Mouse (Mus musculus): Measurements from ENCODE around the gene Oas3. TPM values are rescaled to one million over a fixed set of nuclear protein-coding genes. Genes with fewer than 3 reads are reported as not detected.

The Oas3 gene
- polyA plus RNA-seq (2014; fragmentation: Illumina TruSeq; extraction: RNeasy Lipid Tissue Mini Kit (QIAGEN cat#74804); ENCODE audit: insufficient read depth, low read depth, low replicate concordance), result 1.0 TPM

DNA sequence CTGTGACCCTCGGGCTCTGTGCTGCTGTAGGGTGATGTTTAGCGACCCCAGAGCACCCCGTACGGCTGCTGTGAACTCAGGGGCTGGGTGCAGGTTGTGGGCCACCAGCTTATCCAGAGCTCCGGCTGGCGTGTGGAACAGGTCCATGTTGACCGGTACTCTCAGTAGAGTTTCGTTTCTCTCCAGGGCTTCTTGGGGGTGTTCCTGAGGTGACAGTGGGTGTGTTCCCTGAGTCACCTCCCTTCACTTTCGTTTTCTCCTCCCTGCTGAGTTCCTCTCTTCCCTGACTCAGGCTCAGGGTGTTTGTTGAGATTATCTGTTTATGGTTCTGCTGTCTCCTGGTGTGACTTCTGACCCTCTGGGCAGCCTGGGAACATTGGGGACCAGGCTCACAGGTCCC lies at the start of gene Oas3:
TSS of gene Oas3 (minus strand) at position 184 of the 400 bp plus-strand sequence.

DNA sequence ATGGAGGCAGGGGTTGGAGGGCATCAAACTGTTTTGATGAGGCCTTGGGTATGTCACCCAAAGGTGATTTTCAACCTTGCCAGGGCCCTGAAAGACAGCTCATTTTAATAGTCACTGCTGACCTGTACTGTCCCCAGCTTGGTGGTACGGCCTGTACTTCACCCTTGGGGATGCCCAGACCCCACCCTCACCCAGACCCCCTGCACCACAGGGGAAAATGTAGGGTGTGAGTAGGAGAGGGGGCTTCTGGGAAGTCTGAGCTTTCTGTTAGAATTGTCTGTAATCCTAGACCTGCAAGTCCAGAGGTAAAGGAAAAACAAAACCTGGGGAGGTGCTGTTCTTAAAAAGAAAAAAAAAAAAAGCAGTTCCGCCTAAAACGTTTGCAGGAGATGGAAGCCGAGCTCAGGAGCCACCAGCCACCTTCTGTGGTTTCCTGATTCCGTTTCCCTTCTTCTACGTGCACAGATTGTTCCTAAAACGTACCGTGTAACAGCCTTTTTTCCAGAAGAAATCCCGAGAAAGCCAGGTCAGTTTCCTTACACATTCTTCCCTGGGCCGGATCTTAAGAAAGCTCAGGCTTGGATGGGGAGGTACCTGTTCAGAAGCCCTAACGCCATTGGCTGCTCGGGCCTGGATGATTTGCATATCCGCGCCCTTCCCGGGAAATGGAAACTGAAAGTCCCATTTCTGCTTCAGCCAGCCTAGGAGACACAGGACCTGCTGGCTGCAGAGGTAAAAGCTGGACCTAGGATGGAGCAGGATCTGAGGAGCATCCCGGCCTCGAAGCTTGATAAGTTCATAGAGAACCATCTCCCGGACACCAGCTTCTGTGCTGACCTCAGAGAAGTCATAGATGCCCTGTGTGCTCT lies 34.7 kb upstream of the Oas3 start, which contains the start of gene Oas1c:
TSS of gene Oas1c (minus strand) at position 564 of the 869 bp plus-strand sequence.

DNA sequence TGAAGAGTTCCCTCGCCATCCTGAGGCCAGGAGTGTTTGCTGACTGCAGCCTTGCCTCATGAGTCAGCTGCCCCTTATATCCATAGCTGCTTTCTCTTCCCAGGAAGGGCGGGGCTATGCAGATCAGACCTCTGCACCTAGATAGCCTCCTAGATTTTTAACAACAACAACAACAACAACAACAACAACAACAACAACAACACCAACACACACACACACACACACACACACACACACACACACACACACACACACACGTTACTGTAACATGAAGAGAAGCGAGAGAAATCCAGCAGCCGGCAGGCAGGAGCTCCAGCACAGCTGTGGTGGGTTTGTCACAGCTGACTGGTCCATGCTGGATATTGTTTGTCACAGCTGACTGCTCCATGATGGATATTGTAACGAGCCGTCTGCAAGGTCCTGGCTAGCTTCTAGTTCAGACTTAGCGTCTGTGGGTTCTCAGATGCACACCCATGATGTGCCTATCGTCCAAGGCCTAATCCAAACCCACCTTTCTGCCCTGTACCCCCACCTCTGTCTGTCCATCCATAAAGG lies 18.1 kb upstream of the Oas3 start, which contains the start of gene Oas1e:
TSS of gene Oas1e (minus strand) at position 51 of the 555 bp plus-strand sequence.

DNA sequence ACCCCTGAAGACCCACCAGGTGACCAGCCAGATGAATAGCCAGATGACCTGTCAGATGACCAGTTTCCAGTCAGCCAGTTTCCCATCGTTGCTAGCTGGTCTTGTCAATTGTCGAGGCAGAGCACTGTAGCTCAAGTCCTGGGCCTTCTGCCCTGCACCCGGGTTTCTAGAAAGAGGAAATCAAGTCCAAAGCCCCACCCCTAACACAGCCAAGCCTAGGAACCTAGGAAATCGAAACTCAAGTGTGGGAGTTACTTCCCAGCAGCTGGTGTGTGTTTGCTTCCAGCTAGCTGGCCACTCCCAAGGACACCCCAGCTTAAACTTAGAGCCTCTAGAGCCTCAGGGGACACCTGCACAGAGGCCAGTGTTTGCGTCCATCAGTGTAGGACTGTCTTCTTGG lies 27.8 kb downstream of the Oas3 start, which contains the start of gene Oas2:
TSS of gene Oas2 (minus strand) at position 166 of the 400 bp plus-strand sequence.

DNA sequence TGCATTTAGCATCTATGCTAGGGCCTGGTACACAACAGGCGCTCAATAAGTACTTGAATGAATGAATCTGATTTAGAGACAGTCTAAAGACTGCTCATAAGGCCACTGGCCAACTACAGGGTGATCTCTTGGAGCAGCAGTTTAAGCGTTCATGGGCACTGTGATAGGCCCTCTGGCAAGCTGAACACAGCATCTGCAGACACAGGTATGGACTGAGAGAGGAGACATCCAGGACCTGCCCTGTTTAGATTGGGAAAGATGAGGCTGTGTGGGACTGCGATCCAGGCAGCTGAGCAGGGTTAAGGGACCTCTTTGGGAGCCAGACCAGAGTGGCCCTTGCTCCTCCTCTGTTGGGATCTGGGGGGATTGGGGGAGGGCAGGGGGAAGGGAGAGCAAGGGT lies 65.6 kb downstream of the Oas3 start, which contains the start of gene Dtx1:
TSS of gene Dtx1 (minus strand) at position 101 of the 400 bp plus-strand sequence.

Other genes with a start within 250 kb of the Oas3 start
- gene Tpcn1, start 189.0 kb downstream of the Oas3 start, polyA plus RNA-seq (2014; fragmentation: Illumina TruSeq; extraction: RNeasy Lipid Tissue Mini Kit (QIAGEN cat#74804); ENCODE audit: insufficient read depth, low read depth, low replicate concordance), result 12.5 TPM
- 1.7 TPM for gene Iqcd, start 188.6 kb downstream of the Oas3 start, polyA plus RNA-seq (2014; fragmentation: Illumina TruSeq; extraction: RNeasy Lipid Tissue Mini Kit (QIAGEN cat#74804); ENCODE audit: insufficient read depth, low read depth, low replicate concordance)
- 7.6 TPM for gene Rita1, start 165.1 kb downstream of the Oas3 start, polyA plus RNA-seq (2014; fragmentation: Illumina TruSeq; extraction: RNeasy Lipid Tissue Mini Kit (QIAGEN cat#74804); ENCODE audit: insufficient read depth, low read depth, low replicate concordance)
- gene Ddx54, start 164.9 kb downstream of the Oas3 start, polyA plus RNA-seq (2014; fragmentation: Illumina TruSeq; extraction: RNeasy Lipid Tissue Mini Kit (QIAGEN cat#74804); ENCODE audit: insufficient read depth, low read depth, low replicate concordance), result 18.2 TPM
- 0.83 TPM for gene Cfap73, start 143.4 kb downstream of the Oas3 start, polyA plus RNA-seq (2014; fragmentation: Illumina TruSeq; extraction: RNeasy Lipid Tissue Mini Kit (QIAGEN cat#74804); ENCODE audit: insufficient read depth, low read depth, low replicate concordance)
- 0.45 TPM for gene Rasal1, start 128.8 kb downstream of the Oas3 start, polyA plus RNA-seq (2014; fragmentation: Illumina TruSeq; extraction: RNeasy Lipid Tissue Mini Kit (QIAGEN cat#74804); ENCODE audit: insufficient read depth, low read depth, low replicate concordance)
- 4.4 TPM for gene Dtx1, start 65.7 kb downstream of the Oas3 start, polyA plus RNA-seq (2014; fragmentation: Illumina TruSeq; extraction: RNeasy Lipid Tissue Mini Kit (QIAGEN cat#74804); ENCODE audit: insufficient read depth, low read depth, low replicate concordance)
- gene Oas2, start 27.8 kb downstream of the Oas3 start, polyA plus RNA-seq (2014; fragmentation: Illumina TruSeq; extraction: RNeasy Lipid Tissue Mini Kit (QIAGEN cat#74804); ENCODE audit: insufficient read depth, low read depth, low replicate concordance), result 2.7 TPM
- not detected for gene Oas1e, start 17.9 kb upstream of the Oas3 start, polyA plus RNA-seq (2014; fragmentation: Illumina TruSeq; extraction: RNeasy Lipid Tissue Mini Kit (QIAGEN cat#74804); ENCODE audit: insufficient read depth, low read depth, low replicate concordance)
- gene Oas1c, start 34.9 kb upstream of the Oas3 start, polyA plus RNA-seq (2014; fragmentation: Illumina TruSeq; extraction: RNeasy Lipid Tissue Mini Kit (QIAGEN cat#74804); ENCODE audit: insufficient read depth, low read depth, low replicate concordance), result 3.5 TPM
- not detected for gene Oas1f, start 69.7 kb upstream of the Oas3 start, polyA plus RNA-seq (2014; fragmentation: Illumina TruSeq; extraction: RNeasy Lipid Tissue Mini Kit (QIAGEN cat#74804); ENCODE audit: insufficient read depth, low read depth, low replicate concordance)
- not detected for gene Oas1h, start 83.8 kb upstream of the Oas3 start, polyA plus RNA-seq (2014; fragmentation: Illumina TruSeq; extraction: RNeasy Lipid Tissue Mini Kit (QIAGEN cat#74804); ENCODE audit: insufficient read depth, low read depth, low replicate concordance)
- gene Oas1g, start 110.0 kb upstream of the Oas3 start, polyA plus RNA-seq (2014; fragmentation: Illumina TruSeq; extraction: RNeasy Lipid Tissue Mini Kit (QIAGEN cat#74804); ENCODE audit: insufficient read depth, low read depth, low replicate concordance), result 2.8 TPM
- gene Oas1a, start 129.9 kb upstream of the Oas3 start, polyA plus RNA-seq (2014; fragmentation: Illumina TruSeq; extraction: RNeasy Lipid Tissue Mini Kit (QIAGEN cat#74804); ENCODE audit: insufficient read depth, low read depth, low replicate concordance), result 11.5 TPM
- not detected for gene Oas1d, start 136.9 kb upstream of the Oas3 start, polyA plus RNA-seq (2014; fragmentation: Illumina TruSeq; extraction: RNeasy Lipid Tissue Mini Kit (QIAGEN cat#74804); ENCODE audit: insufficient read depth, low read depth, low replicate concordance)
- gene Rph3a, start 232.4 kb upstream of the Oas3 start, polyA plus RNA-seq (2014; fragmentation: Illumina TruSeq; extraction: RNeasy Lipid Tissue Mini Kit (QIAGEN cat#74804); ENCODE audit: insufficient read depth, low read depth, low replicate concordance), result not detected

Measured in lung, adult 10 weeks (tissue).